Mouse (Mus musculus): ENCODE data around the gene Hps4. TPM values are rescaled to one million over a fixed set of nuclear protein-coding genes. Genes with fewer than 3 reads are reported as not detected.
"Not testable (repeated sequence)": the region's sequence is repeated elsewhere in the genome, so short reads cannot be mapped to it uniquely, and the experiment has no call there.

Gene Hps4
- polyA plus RNA-seq, 2 experiments, result 7.5 to 10.6 TPM

DNA sequence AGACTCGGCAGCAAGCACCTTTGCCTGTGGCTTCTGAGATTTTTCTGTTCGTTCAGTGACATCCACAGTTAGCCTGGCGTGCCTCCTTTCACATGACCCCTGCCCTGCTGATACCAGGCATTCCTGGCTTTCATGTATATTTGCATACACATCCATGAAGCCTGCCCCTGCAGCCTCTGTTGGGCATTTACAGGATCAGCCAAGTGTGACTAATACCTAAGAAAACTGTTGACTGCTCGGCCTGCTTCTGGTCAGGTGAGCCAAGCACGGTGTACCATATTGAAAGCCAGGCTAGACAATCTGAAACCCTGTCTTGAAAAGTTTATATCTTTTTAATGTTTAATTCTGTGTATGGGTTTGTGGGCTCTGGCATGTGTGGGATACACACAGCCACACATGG, 26.4 kb upstream of the Hps4 start:
- TF ChIP-seq CTCF (IDR thresholded peaks at IDR 0.05; ENCODE audit: low read depth) (no peak), EP300 (IDR thresholded peaks at IDR 0.05; ENCODE audit: low read depth) (no peak)
- 70% methylated on average over 5 of the region's 5 CpGs for WGBS (ENCODE audit: insufficient replicate concordance)
- H3K27me3 ChIP-seq (ENCODE audit: control insufficient read depth, insufficient read depth, low read length), result no peaks in the 10 kb centered on the region
- H3K9ac ChIP-seq (replicated peaks), result no peak overlapping the region
- peaks cover 0 to 7% of the 10 kb centered on the region in 2 experiments; a peak in 3 of 4 replicates for H3K4me1 ChIP-seq (replicated peaks; ENCODE audit: control insufficient read depth in 2 of 2, insufficient read depth in 2 of 2, low read length in 1 of 2)
- no peak for ATAC-seq (ENCODE audit: insufficient read depth)
- no peaks in the 10 kb centered on the region for H3K9me3 ChIP-seq (ENCODE audit: control insufficient read depth, low read length)
- no peak overlapping the region for H3K4me3 ChIP-seq (ENCODE audit: insufficient read depth in 1 of 2, low read depth in 2 of 2, low read length in 2 of 2)
- no peak for DNase-seq (ENCODE audit: low read depth in 3 of 3, low spot score in 3 of 3)
- no peak overlapping the region for H3K27ac ChIP-seq
- H3K4me2 ChIP-seq (ENCODE audit: low read depth), result no peak overlapping the region
- no peaks in the 10 kb centered on the region; the same call in 1 of the 2 replicates for H3K36me3 ChIP-seq (replicated peaks; ENCODE audit: control insufficient read depth, insufficient read depth, low read depth)

DNA sequence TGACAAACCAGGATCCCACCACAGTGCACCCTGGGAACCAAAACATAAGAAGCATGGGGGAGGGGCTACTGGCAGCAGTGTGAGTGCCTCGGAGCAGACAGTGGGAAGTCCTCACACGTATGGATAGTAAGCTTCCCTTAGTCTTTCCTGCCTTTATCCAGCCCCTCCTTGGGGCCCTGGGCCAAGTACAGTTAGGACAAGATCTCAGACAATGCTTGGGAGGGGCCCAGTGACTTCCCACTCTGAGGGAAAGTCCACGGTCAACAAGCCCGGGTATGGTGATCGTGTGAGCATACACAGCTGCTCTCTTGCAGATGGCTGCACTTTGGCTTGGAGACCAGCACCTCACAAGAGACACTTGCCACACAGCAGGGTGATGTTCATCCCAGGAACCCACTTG, 25.6 kb upstream of the Hps4 start:
- Histone ChIP-seq H3K4me1 (replicated peaks; ENCODE audit: control insufficient read depth in 2 of 2, insufficient read depth in 2 of 2, low read length in 1 of 2) (peaks cover 0 to 7% of the 10 kb centered on the region in 2 experiments; a peak in 3 of 4 replicates), H3K27me3 (ENCODE audit: control insufficient read depth, insufficient read depth, low read length) (no peaks in the 10 kb centered on the region), H3K27ac (no peak overlapping the region), H3K36me3 (replicated peaks; ENCODE audit: control insufficient read depth, insufficient read depth, low read depth) (no peaks in the 10 kb centered on the region; the same call in 1 of the 2 replicates), H3K4me3 (ENCODE audit: insufficient read depth in 1 of 2, low read depth in 2 of 2, low read length in 2 of 2) (no peak overlapping the region), H3K4me2 (ENCODE audit: low read depth) (no peak overlapping the region), H3K9ac (replicated peaks) (no peak overlapping the region), H3K9me3 (ENCODE audit: control insufficient read depth, low read length) (no peaks in the 10 kb centered on the region)
- TF ChIP-seq EP300 (IDR thresholded peaks at IDR 0.05; ENCODE audit: low read depth), result no peak
- TF ChIP-seq CTCF (IDR thresholded peaks at IDR 0.05; ENCODE audit: low read depth), result no peak
- ATAC-seq (ENCODE audit: insufficient read depth) (no peak), DNase-seq (ENCODE audit: low read depth in 3 of 3, low spot score in 3 of 3) (no peak)
- WGBS (ENCODE audit: insufficient replicate concordance), result 36% methylated on average over 5 of the region's 5 CpGs

DNA sequence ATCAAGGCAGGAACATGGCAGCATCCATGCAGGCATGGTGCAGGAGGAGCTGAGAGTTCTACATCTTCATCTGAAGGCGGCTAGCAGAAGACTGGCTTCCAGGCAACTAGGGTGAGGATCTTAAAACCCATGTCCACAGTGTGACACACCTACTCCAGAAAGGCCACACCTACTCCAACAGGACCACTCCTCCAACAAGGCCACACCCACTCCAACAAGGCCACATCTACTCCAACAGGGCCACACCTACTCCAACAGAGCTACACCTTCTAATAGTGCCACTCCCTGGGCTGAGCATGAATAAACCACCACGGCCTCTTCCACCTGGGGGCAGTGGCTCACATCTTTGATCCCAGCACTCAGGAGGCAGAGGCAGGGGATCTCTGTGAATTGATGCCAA, 23.5 kb upstream of the Hps4 start:
- peak; percentile 80 for ATAC-seq (ENCODE audit: insufficient read depth)
- H3K36me3 ChIP-seq (replicated peaks; ENCODE audit: control insufficient read depth, insufficient read depth, low read depth); H3K9ac ChIP-seq (replicated peaks); H3K4me3 ChIP-seq (ENCODE audit: insufficient read depth in 1 of 2, low read depth in 2 of 2, low read length in 2 of 2); H3K27ac ChIP-seq; DNase-seq (ENCODE audit: low read depth in 3 of 3, low spot score in 3 of 3); H3K27me3 ChIP-seq (ENCODE audit: control insufficient read depth, insufficient read depth, low read length); H3K4me2 ChIP-seq (ENCODE audit: low read depth); H3K9me3 ChIP-seq (ENCODE audit: control insufficient read depth, low read length): not testable (repeated sequence)
- H3K4me1 ChIP-seq (replicated peaks; ENCODE audit: control insufficient read depth in 2 of 2, insufficient read depth in 2 of 2, low read length in 1 of 2), result peaks cover 2 to 10% of the 10 kb centered on the region in 2 experiments
- peak; percentile 28; the same call in 1 of the 2 replicates for TF ChIP-seq CTCF (IDR thresholded peaks at IDR 0.05; ENCODE audit: low read depth)
- WGBS (ENCODE audit: insufficient replicate concordance), result 58% methylated on average over 2 of the region's 2 CpGs

DNA sequence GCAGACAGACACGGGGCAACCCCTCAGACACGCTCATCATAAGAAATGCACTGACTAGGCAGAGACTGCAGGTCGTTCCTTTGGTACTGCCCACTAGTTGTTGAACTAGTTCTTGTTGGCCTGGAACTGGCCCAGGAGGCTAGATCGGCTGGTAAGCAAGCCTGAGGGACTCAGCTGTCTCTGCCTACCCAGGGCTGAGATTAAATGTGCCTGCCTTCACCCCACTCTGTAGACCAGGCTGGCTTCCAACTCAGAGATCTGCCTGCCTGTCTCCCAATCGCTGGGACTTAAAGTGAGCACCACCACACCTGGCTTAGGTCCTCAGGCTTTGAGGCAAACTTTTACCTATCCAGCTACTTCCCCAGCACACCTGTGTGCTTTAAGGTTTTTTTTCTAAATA, 22.5 kb upstream of the Hps4 start:
- Histone ChIP-seq H3K9ac (replicated peaks) (no peak overlapping the region), H3K27me3 (ENCODE audit: control insufficient read depth, insufficient read depth, low read length) (no peaks in the 10 kb centered on the region), H3K36me3 (replicated peaks; ENCODE audit: control insufficient read depth, insufficient read depth, low read depth) (no peaks in the 10 kb centered on the region), H3K4me3 (ENCODE audit: insufficient read depth in 1 of 2, low read depth in 2 of 2, low read length in 2 of 2) (no peak overlapping the region), H3K4me2 (ENCODE audit: low read depth) (no peak overlapping the region), H3K4me1 (replicated peaks; ENCODE audit: control insufficient read depth in 2 of 2, insufficient read depth in 2 of 2, low read length in 1 of 2) (peaks cover 10 to 20% of the 10 kb centered on the region in 2 experiments), H3K9me3 (ENCODE audit: control insufficient read depth, low read length) (no peaks in the 10 kb centered on the region), H3K27ac (no peak overlapping the region)
- ATAC-seq (ENCODE audit: insufficient read depth) (no peak), DNase-seq (ENCODE audit: low read depth in 3 of 3, low spot score in 3 of 3) (no peak)
- TF ChIP-seq EP300 (IDR thresholded peaks at IDR 0.05; ENCODE audit: low read depth) (no peak), CTCF (IDR thresholded peaks at IDR 0.05; ENCODE audit: low read depth) (no peak)
- 70% methylated on average over 5 of the region's 5 CpGs for WGBS (ENCODE audit: insufficient replicate concordance)

DNA sequence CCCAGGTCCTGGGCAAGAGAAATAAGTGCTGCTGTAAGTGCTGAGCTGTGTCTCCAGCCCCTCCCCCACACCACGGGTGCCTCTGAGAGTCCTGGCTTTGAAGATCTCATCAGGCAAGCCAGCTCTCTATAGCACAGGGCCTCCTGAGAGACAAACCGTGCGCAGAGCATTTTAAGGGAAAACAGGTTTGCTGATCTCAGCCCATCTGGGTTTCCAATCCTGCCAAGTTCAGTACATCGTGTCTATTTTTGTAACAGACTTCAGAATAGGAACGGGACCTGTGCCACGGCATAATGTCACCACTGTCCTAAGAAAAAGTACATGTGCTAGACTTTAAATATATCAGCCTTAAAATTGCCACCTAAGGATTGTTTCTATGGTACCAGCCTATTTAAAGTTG, 21.9 kb upstream of the Hps4 start:
- Histone ChIP-seq H3K4me2 (ENCODE audit: low read depth) (no peak overlapping the region), H3K27ac (no peak overlapping the region), H3K9ac (replicated peaks) (no peak overlapping the region), H3K4me3 (ENCODE audit: insufficient read depth in 1 of 2, low read depth in 2 of 2, low read length in 2 of 2) (no peak overlapping the region), H3K9me3 (ENCODE audit: control insufficient read depth, low read length) (no peaks in the 10 kb centered on the region), H3K27me3 (ENCODE audit: control insufficient read depth, insufficient read depth, low read length) (no peaks in the 10 kb centered on the region), H3K36me3 (replicated peaks; ENCODE audit: control insufficient read depth, insufficient read depth, low read depth) (no peaks in the 10 kb centered on the region), H3K4me1 (replicated peaks; ENCODE audit: control insufficient read depth in 2 of 2, insufficient read depth in 2 of 2, low read length in 1 of 2) (peaks cover 14 to 24% of the 10 kb centered on the region in 2 experiments)
- no peak for ATAC-seq (ENCODE audit: insufficient read depth)
- no peak for DNase-seq (ENCODE audit: low read depth in 3 of 3, low spot score in 3 of 3)
- TF ChIP-seq EP300 (IDR thresholded peaks at IDR 0.05; ENCODE audit: low read depth) (no peak), CTCF (IDR thresholded peaks at IDR 0.05; ENCODE audit: low read depth) (no peak)
- WGBS (ENCODE audit: insufficient replicate concordance), result 61% methylated on average over 6 of the region's 6 CpGs
